Mouse (Mus musculus): ENCODE results near the gene Ddx56.
"Not testable (repeated sequence)": the region's sequence is repeated elsewhere in the genome, so short reads cannot be mapped to it uniquely, and the experiment has no call there.

Ddx56 gene

DNA sequence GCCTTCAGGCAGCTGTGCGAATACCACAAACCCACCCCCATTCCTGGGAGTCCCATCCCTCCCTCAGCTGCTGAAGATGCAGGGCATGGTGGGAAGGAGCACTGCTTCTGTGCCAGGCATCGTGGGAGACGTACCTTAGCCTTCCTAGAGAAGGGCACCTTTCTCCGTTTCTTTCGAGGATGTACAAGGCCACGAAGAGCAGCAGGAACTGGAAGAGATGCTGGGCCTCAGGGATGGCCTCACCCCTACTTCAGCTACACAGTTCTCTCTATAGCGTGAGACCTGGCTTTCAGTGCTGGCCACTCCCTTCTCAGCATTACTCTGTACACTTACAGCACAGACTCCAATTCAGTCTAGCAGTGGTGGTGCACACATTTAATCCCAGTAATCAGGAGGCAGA lies 8.2 kb downstream of the Ddx56 start:
- DNase-seq, result no peak

DNA sequence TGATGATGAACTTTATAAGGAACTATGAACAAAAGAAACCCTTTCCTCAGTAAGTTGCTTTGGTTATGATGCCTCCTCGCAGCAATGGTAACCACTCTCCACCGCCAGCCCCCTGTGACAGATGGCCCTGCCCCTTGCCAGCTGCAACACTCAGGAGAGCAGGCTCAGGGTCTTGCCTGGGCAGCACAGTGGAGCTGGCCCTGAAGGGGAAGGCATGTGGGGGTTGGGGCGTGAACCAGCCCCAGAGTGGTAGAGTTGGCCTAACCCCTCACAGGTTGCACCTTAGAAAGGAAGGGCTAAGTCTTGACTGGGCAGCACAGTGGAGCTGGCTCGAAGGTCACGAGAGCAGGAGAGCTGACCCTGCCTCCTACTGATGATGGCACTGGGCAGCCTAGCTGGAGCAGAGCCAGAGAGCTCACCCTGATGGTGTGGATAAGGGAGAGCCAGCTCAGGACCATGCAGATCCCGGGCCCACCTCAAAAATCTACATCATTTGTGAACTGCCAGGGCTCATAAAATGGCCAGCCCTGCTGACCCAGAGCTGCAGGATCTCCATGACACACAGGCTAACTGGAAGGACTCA lies 11.0 kb downstream of the Ddx56 start:
- no peak for DNase-seq

GRCm38 (mm10) chr11:6254602-6255001 lies 13.0 kb downstream of the Ddx56 start:
- DNase-seq, result not testable (repeated sequence)

GRCm38 (mm10) chr11:6252824-6253223 lies 14.7 kb downstream of the Ddx56 start:
- no peak for DNase-seq

GRCm38 (mm10) chr11:6252248-6252647 lies 15.3 kb downstream of the Ddx56 start:
- DNase-seq, result no peak

DNA sequence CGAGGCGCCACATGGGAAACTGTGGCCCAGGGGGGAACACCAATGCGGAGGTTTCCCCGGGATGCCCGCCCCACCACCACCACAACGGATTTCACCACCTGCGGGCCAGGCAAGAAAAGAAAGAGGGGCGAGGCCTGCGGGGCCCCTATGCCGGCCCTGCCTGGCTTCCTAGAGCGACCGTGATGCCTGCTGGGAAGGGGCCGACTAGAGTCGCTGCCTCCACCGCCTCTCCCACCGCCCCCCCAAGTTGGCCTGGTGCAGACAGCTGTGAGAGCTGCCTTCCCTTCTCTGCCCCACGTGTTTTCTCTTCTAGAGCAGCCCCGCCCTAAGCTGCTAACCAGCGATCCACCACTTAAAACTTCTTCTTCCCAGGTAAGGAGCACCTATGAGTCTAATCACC lies 22.9 kb downstream of the Ddx56 start:
- no peak for DNase-seq

DNA sequence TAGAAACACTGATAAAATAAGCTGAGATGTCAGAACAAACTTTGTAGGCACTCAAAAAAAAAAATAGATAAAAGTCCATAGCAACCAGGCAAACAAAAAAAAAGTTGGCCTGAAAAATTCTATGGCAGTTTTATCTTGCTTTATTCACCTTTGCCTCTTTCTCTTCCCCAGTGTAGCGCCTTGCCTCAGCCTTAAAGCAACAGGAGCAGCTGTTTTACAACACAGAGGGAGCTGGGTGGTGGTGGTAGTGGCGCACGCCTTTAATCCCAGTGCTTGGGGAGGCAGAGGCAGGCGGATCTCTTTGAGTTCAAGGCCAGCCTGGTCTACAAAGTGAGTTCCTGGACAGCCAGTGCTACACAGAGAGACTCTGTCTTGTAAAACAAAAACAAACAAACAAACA lies 34.5 kb downstream of the Ddx56 start:
- DNase-seq, result no peak

GRCm38 (mm10) chr11:6230012-6230411 lies 37.6 kb downstream of the Ddx56 start, which contains the start of gene Npc1l1:
TSS of gene Npc1l1 (minus strand) at chr11:6230143.
- no peak for DNase-seq

DNA sequence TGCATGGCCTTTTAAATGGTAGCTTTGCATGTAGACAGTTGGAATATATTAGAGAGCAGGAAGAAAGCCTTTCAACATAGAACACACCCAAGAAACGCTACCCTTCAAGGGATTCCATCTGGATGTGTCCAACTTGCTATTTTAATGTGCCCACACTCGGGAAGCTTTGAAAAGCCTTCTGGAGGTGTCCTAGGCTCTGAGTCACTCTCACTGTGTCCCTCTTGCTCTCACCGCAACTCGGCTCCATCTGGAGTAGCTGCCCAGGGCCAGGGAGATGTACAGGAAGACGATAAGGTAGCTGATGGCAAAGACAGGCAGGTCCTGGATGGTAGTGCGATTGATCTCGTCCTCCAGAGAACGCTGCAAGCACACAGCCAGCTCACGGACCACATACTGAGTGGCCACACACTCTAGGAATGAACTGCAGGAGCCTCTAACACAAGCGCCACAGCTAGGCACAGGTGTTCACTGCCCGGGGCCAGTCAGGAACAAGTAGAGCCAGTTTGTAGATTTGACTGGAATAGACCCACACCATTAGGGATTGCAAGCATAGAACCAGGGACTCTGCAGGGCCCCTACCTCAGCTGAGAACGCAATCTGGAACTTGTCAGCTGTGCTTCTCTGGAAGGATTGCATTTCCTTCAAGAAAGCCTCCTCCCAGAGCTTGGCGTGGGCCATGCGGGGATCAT lies 42.9 kb downstream of the Ddx56 start:
- no peak for DNase-seq

GRCm38 (mm10) chr11:6222187-6222586 lies 45.4 kb downstream of the Ddx56 start:
- DNase-seq, result no peak

DNA sequence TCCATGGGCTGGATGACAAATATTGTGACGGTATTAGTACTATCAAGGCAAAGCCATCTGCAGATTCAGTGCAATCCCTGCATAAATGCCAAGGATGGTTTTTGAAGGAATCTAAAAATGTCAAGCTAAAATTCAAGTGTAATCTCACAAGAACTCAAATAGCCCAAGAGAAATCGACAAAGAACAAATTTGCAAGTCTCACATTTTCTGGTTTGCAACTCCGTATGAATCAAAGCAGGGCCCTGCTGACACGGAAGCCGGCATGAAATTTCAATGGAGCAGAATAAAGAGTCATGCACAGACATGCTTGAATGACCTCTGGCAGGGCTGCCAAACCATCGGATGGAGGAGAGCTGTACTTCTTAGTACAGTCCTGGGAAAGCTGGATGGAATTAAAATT lies 47.6 kb downstream of the Ddx56 start:
- no peak for DNase-seq

- DNase-seq, result no peak
These were observed 49.2 kb downstream of the Ddx56 start for GRCm38 (mm10) chr11:6218189-6218896.

GRCm38 (mm10) chr11:6216834-6217233 lies 50.7 kb downstream of the Ddx56 start:
- DNase-seq, result no peak

Measured in cerebellum, adult 8-10 months (tissue).